Mouse (Mus musculus) sigmoid colon, adult 10 weeks (tissue): ENCODE measurements around the gene Gm31371. TPM values are rescaled to one million over a fixed set of nuclear protein-coding genes. Genes with fewer than 3 reads are reported as not detected.

Experiments used
- polyA plus RNA-seq: library from polyadenylated mRNA; stranded (reverse); fragments of 350-450 nt; fragmentation: Illumina TruSeq; extraction: RNeasy Lipid Tissue Mini Kit (QIAGEN cat#74804); gene quantifications from one replicate; pipeline ENCODE4 v1.2.3, GENCODE M21; 2014; ENCODE audit warnings: low read depth, low replicate concordance

Gm31371 gene
- polyA plus RNA-seq, result not detected

GRCm38 (mm10) chr8:19903092-19903491 is at the start of gene Gm31371:
Gene Gm31371 (plus strand): TSS chr8:19903392.

Other genes starting within 250 kb of the Gm31371 start
- gene 4930467E23Rik, start 173.8 kb upstream of the Gm31371 start, polyA plus RNA-seq, result not detected